Mouse (Mus musculus) ES-Bruce4 (cell line): ENCODE results near the gene Cap2. TPM values are rescaled to one million over a fixed set of nuclear protein-coding genes. Genes with fewer than 3 reads are reported as not detected.

Source experiments
- H3K27ac ChIP-seq: 2 replicates; pipeline ENCODE4 v1.5.1; 2012; ENCODE audit warnings: low read length, inconsistent platforms; ENCODE audit not compliant: insufficient read depth
- H3K27me3 ChIP-seq: 2 replicates; pipeline ENCODE4 v1.6.1; 2012; ENCODE audit warnings: mild to moderate bottlenecking, low read length, inconsistent platforms; ENCODE audit not compliant: control insufficient read depth, poor library complexity, insufficient read depth, severe bottlenecking
- H3K36me3 ChIP-seq: 2 replicates; pipeline ENCODE4 v1.6.1; 2012; ENCODE audit warnings: inconsistent platforms, mild to moderate bottlenecking, low read length, moderate library complexity; ENCODE audit not compliant: control insufficient read depth, poor library complexity, insufficient read depth, severe bottlenecking
- H3K4me1 ChIP-seq: one replicate; pipeline ENCODE4 v1.8.1; 2011; ENCODE audit warnings: low read length; ENCODE audit not compliant: control insufficient read depth, insufficient read depth
- H3K4me3 ChIP-seq: 2 replicates; pipeline ENCODE4 v1.5.1; 2011; ENCODE audit warnings: low read depth, mild to moderate bottlenecking, low read length
- H3K9ac ChIP-seq: 2 replicates; pipeline ENCODE4 v1.6.1; 2012; ENCODE audit warnings: low read depth, mild to moderate bottlenecking, inconsistent platforms; ENCODE audit not compliant: poor library complexity, severe bottlenecking
- H3K9me3 ChIP-seq: replicated peaks from 2 replicates; pipeline ENCODE4 v1.6.1; 2012; ENCODE audit warnings: mild to moderate bottlenecking, low read length, inconsistent platforms; ENCODE audit not compliant: control insufficient read depth, poor library complexity, insufficient read depth, severe bottlenecking
- CTCF ChIP-seq: IDR thresholded peaks from one replicate; pipeline ENCODE4 v1.8.1; 2011; ENCODE audit warnings: low read depth, low read length
- EP300 ChIP-seq: IDR thresholded peaks from 2 replicates; pipeline ENCODE4 v1.6.1; 2011; ENCODE audit warnings: low read depth, low read length; ENCODE audit not compliant: insufficient read depth
- POLR2A ChIP-seq: IDR thresholded peaks from one replicate; pipeline ENCODE4 v1.8.1; 2011; ENCODE audit warnings: low read length; ENCODE audit not compliant: insufficient read depth
- polyA plus RNA-seq: library from polyadenylated mRNA; stranded (reverse); fragments of >200 nt; gene quantifications from 2 replicates; pipeline ENCODE4 v1.2.4, GENCODE M21; 2011; ENCODE audit warnings: low read depth; ENCODE audit not compliant: missing spikeins, insufficient read depth, insufficient read length

Gene Cap2
- polyA plus RNA-seq, 1 experiment, result 0.81 TPM

GRCm38 (mm10) chr13:46613694-46614272 lies 112.1 kb downstream of the Cap2 start:
- H3K4me3 ChIP-seq, result no peak overlapping the region
- H3K36me3 ChIP-seq, result no peaks in the 10 kb centered on the region

GRCm38 (mm10) chr13:46616673-46617362 lies 115.2 kb downstream of the Cap2 start:
- Histone ChIP-seq H3K4me1 (no peaks in the 10 kb centered on the region), H3K27ac (no peak overlapping the region), H3K9me3 (no peaks in the 10 kb centered on the region), H3K36me3 (no peaks in the 10 kb centered on the region), H3K4me3 (no peak overlapping the region), H3K9ac (no peak overlapping the region), H3K27me3 (no peaks in the 10 kb centered on the region)
- TF ChIP-seq EP300 (no peak), CTCF (no peak), POLR2A (no peak)

More at GRCm38 (mm10) chr13:46613694-46614272, 112.1 kb downstream of the Cap2 start:
- no peak overlapping the region for H3K27ac ChIP-seq
- TF ChIP-seq POLR2A (no peak), EP300 (no peak), CTCF (no peak)
- 0 out of 2 replicates have a peak, but pooled peaks cover 1% of the 10 kb centered on the region for H3K27me3 ChIP-seq
- H3K4me1 ChIP-seq, result no peaks in the 10 kb centered on the region
- no peak overlapping the region for H3K9ac ChIP-seq
- H3K9me3 ChIP-seq, result 0 out of 2 replicates have a peak, but pooled peaks cover under 1% of the 10 kb centered on the region

- Histone ChIP-seq H3K9me3 (no peaks in the 10 kb centered on the region), H3K4me1 (no peaks in the 10 kb centered on the region), H3K36me3 (no peaks in the 10 kb centered on the region), H3K27me3 (no peaks in the 10 kb centered on the region), H3K27ac (no peak overlapping the region), H3K9ac (no peak overlapping the region), H3K4me3 (no peak overlapping the region)
- TF ChIP-seq CTCF, result no peak
- TF ChIP-seq POLR2A, result no peak
- no peak for TF ChIP-seq EP300
Measured at GRCm38 (mm10) chr13:46619633-46620032, 118.0 kb downstream of the Cap2 start.

GRCm38 (mm10) chr13:46620964-46621757 lies 119.5 kb downstream of the Cap2 start:
- H3K27me3 ChIP-seq, result no peaks in the 10 kb centered on the region
- no peaks in the 10 kb centered on the region for H3K9me3 ChIP-seq
- H3K9ac ChIP-seq, result no peak overlapping the region
- H3K36me3 ChIP-seq, result no peaks in the 10 kb centered on the region
- H3K4me1 ChIP-seq, result no peaks in the 10 kb centered on the region
- H3K27ac ChIP-seq, result no peak overlapping the region
- H3K4me3 ChIP-seq, result no peak overlapping the region
- TF ChIP-seq CTCF (no peak), POLR2A (no peak), EP300 (no peak)

GRCm38 (mm10) chr13:46626608-46627007 lies 125.0 kb downstream of the Cap2 start:
- H3K27ac ChIP-seq, result no peak overlapping the region
- H3K4me3 ChIP-seq, result no peak overlapping the region
- TF ChIP-seq CTCF, result no peak
- no peak for TF ChIP-seq EP300
- TF ChIP-seq POLR2A, result no peak
- H3K36me3 ChIP-seq, result no peaks in the 10 kb centered on the region
- no peaks in the 10 kb centered on the region for H3K9me3 ChIP-seq
- no peaks in the 10 kb centered on the region for H3K27me3 ChIP-seq
- H3K9ac ChIP-seq, result no peak overlapping the region
- H3K4me1 ChIP-seq, result no peaks in the 10 kb centered on the region
